Comparison of ENCODE assay signal across 19 mouse cellular contexts in the genomic region with DNA sequence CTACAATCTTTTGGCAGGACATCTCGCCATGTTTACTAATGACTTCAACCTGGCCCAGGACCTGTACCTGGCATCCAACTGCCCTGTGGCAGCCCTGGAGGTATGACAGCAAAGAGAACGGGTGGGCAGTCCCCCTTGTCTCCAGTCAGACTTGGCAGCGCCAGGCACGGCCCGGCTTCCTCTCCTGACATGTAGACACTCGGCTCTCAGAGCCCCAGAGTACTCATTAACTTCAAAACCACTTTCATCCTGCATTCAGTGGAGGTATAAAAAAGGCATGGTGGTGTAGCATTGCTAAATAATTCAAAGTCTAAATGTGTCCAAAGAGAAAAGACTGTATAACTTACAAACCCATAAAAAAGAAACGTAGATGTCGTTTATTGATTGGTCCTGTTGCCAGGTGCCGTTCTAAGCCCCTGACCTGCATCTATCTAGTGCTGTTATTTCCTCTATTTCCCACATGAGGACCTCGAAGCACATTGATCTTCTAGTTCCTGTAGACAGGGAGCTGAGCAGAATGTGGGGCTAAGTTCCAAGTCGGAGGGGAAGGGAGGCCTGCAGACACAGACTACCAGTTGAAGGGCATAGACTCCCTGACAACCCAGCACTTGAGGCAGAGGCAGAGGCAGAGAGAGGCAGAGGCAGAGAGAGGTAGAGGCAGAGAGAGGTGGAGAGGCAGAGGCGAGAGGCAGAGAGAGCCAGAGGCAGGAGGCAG. TPM values are rescaled to one million over a fixed set of nuclear protein-coding genes. Genes with fewer than 3 reads are reported as not detected.
DNase-seq lines count a peak whose midpoint lies in the region; ATAC-seq lines count a peak whose summit lies in the region.
"Had no signal": no experiment of that assay in that cellular context is flagged by ENCODE, and none has a peak within 500 bp of the region (broad histone marks: within the 10 kb centered on the region; RNA-seq: fewer than 3 reads in every experiment).

No protein-coding gene starts in this region.

- no peaks in the 10 kb centered on the region for H3K27me3 ChIP-seq in neural tube, embryonic 14.5 days (ENCODE audit: control insufficient read depth, insufficient read depth, low read length)
- H3K27me3 ChIP-seq: embryonic facial prominence, embryonic 13.5 days; hindbrain, embryonic 12.5 days; midbrain, embryonic 12.5 days had no signal

- H3K4me3 ChIP-seq in neural tube, embryonic 14.5 days (ENCODE audit: low read depth, low read length), result no peak overlapping the region
- H3K4me3 ChIP-seq: embryonic facial prominence, embryonic 13.5 days; gastrocnemius, adult 2 months; hindbrain, embryonic 12.5 days; midbrain, embryonic 12.5 days had no signal

- peaks cover 14% of the 10 kb centered on the region; the same call in 1 of the 2 replicates for H3K36me3 ChIP-seq in neural tube, embryonic 14.5 days (ENCODE audit: control insufficient read depth, insufficient read depth, low read length)

- no peak overlapping the region for H3K4me2 ChIP-seq in neural tube, embryonic 14.5 days (ENCODE audit: low read depth, low read length)
- H3K4me2 ChIP-seq: embryonic facial prominence, embryonic 13.5 days; heart, embryonic 11.5 days; hindbrain, embryonic 12.5 days; midbrain, embryonic 12.5 days had no signal

- peak; percentile 31; the same call in 1 of the 2 replicates for ATAC-seq in neural tube, embryonic 14.5 days (ENCODE audit: low read depth)

- peak; percentile 73 for DNase-seq in heart, adult 11 months
- DNase-seq in heart, postnatal 10 days, result no peak
- DNase-seq in neural tube, embryonic 10.5 days (ENCODE audit: extremely low spot score, low spot score), result no peak
- peak; percentile 21 to 24 for DNase-seq in cerebellum, postnatal 14 days
- no peak for DNase-seq in T-cell, adult 2 months (ENCODE audit: low spot score)
- no peak for DNase-seq in frontal cortex, postnatal 10 days (ENCODE audit: low spot score in 2 of 2)
- DNase-seq: adrenal gland, adult 2 months; gastrocnemius, adult 2 months; heart, postnatal 14 days; kidney, adult 9 months; right cerebral cortex, adult 18-20 months; thymus, postnatal 4 days had no signal

- no peak overlapping the region for H3K27ac ChIP-seq in neural tube, embryonic 14.5 days (ENCODE audit: low read depth, low read length)
- H3K27ac ChIP-seq: embryonic facial prominence, embryonic 13.5 days; gastrocnemius, adult 2 months; hindbrain, embryonic 12.5 days; liver, embryonic 14.5 days; macrophage; midbrain, embryonic 12.5 days had no signal

- WGBS in neural tube, embryonic 14.5 days, result 70% methylated on average over 12 of the region's 12 CpGs

- intact Hi-C loops in heart, postnatal 10 days (cut with DNase I), result no loop called here

- no peaks in the 10 kb centered on the region for H3K4me1 ChIP-seq in neural tube, embryonic 14.5 days (ENCODE audit: control insufficient read depth, insufficient read depth, low read length)
- H3K4me1 ChIP-seq: embryonic facial prominence, embryonic 13.5 days; hindbrain, embryonic 12.5 days; midbrain, embryonic 12.5 days had no signal

- no peaks in the 10 kb centered on the region for H3K9me3 ChIP-seq in neural tube, embryonic 14.5 days (ENCODE audit: control insufficient read depth, low read length)
- H3K9me3 ChIP-seq: embryonic facial prominence, embryonic 13.5 days; hindbrain, embryonic 12.5 days; midbrain, embryonic 12.5 days had no signal

- H3K9ac ChIP-seq in neural tube, embryonic 14.5 days (replicated peaks; ENCODE audit: low read depth, low read length), result no peak overlapping the region
- H3K9ac ChIP-seq: embryonic facial prominence, embryonic 13.5 days; hindbrain, embryonic 12.5 days; liver, embryonic 14.5 days; midbrain, embryonic 12.5 days had no signal

RNA-seq across cellular contexts. Expression of a gene that starts 31.9 kb away (rescaled TPM):
- total RNA-seq in heart, postnatal 10 days (2021), result 1 to 10 TPM; 2.6 to 3.0 TPM
- 15.4 and 15.6 TPM in 2 replicates for polyA plus RNA-seq in neural tube, embryonic 14.5 days (2014; fragmentation: Nextera tagmentation; extraction: Ambion mirVana)

Comparison
In these comparisons a context has a peak if more than half of its experiments do, and no peak if none do; other contexts are left out.
1. DNase-seq: peak in heart, adult 11 months (single experiment) and cerebellum, postnatal 14 days (2 of 2); none in heart, postnatal 10 days (0 of 2), neural tube, embryonic 10.5 days (single experiment), T-cell, adult 2 months (single experiment) and frontal cortex, postnatal 10 days (0 of 2).